Mouse (Mus musculus): ENCODE data around the gene Pdzrn3. TPM values are rescaled to one million over a fixed set of nuclear protein-coding genes. Genes with fewer than 3 reads are reported as not detected.

Pdzrn3 gene
- polyA plus RNA-seq, 1 experiment from 2014 or later = 27.3 TPM

GRCm38 (mm10) chr6:101328514-101328913 lies 49.2 kb downstream of the Pdzrn3 start:
- H3K4me3 ChIP-seq (ENCODE audit: low read depth, low read length) = no peak overlapping the region
- H3K27ac ChIP-seq (ENCODE audit: low read depth, low read length) = no peak overlapping the region
- H3K4me2 ChIP-seq (ENCODE audit: low read depth) = no peak overlapping the region
- H3K9me3 ChIP-seq (ENCODE audit: control insufficient read depth, low read length) = no peaks in the 10 kb centered on the region
- H3K27me3 ChIP-seq (ENCODE audit: control insufficient read depth, insufficient read depth, low read length) = no peaks in the 10 kb centered on the region
- DNase-seq (ENCODE audit: low spot score) = no peak
- peaks cover 14% of the 10 kb centered on the region for H3K4me1 ChIP-seq (ENCODE audit: control insufficient read depth, insufficient read depth, low read length)
- no peaks in the 10 kb centered on the region for H3K36me3 ChIP-seq (ENCODE audit: control insufficient read depth, insufficient read depth, low read length)
- H3K9ac ChIP-seq (ENCODE audit: low read length) = no peak overlapping the region
- no peak for ATAC-seq (ENCODE audit: insufficient read depth, low FRiP score, low TSS enrichment)
- 71% methylated on average over 6 of the region's 6 CpGs for WGBS

GRCm38 (mm10) chr6:101327741-101328140 lies 50.0 kb downstream of the Pdzrn3 start:
- Histone ChIP-seq H3K27ac (ENCODE audit: low read depth, low read length) (no peak overlapping the region), H3K9me3 (ENCODE audit: control insufficient read depth, low read length) (no peaks in the 10 kb centered on the region), H3K27me3 (ENCODE audit: control insufficient read depth, insufficient read depth, low read length) (no peaks in the 10 kb centered on the region), H3K4me2 (ENCODE audit: low read depth) (no peak overlapping the region), H3K4me3 (ENCODE audit: low read depth, low read length) (no peak overlapping the region), H3K36me3 (ENCODE audit: control insufficient read depth, insufficient read depth, low read length) (no peaks in the 10 kb centered on the region), H3K9ac (ENCODE audit: low read length) (no peak overlapping the region), H3K4me1 (ENCODE audit: control insufficient read depth, insufficient read depth, low read length) (peaks cover 14% of the 10 kb centered on the region)
- 92% methylated on average over 5 of the region's 5 CpGs for WGBS
- ATAC-seq (ENCODE audit: insufficient read depth, low FRiP score, low TSS enrichment) = no peak
- no peak for DNase-seq (ENCODE audit: low spot score)

- ATAC-seq (ENCODE audit: insufficient read depth, low FRiP score, low TSS enrichment) = no peak
These were observed 50.5 kb downstream of the Pdzrn3 start for GRCm38 (mm10) chr6:101327196-101327595.

GRCm38 (mm10) chr6:101325842-101326639 lies 51.7 kb downstream of the Pdzrn3 start:
- H3K9me3 ChIP-seq (ENCODE audit: control insufficient read depth, low read length) = no peaks in the 10 kb centered on the region
- H3K4me2 ChIP-seq (ENCODE audit: low read depth) = no peak overlapping the region
- H3K9ac ChIP-seq (ENCODE audit: low read length) = no peak overlapping the region
- no peaks in the 10 kb centered on the region for H3K36me3 ChIP-seq (ENCODE audit: control insufficient read depth, insufficient read depth, low read length)
- no peak overlapping the region for H3K4me3 ChIP-seq (ENCODE audit: low read depth, low read length)
- no peaks in the 10 kb centered on the region for H3K27me3 ChIP-seq (ENCODE audit: control insufficient read depth, insufficient read depth, low read length)
- 85% methylated on average over 3 of the region's 3 CpGs for WGBS
- DNase-seq (ENCODE audit: low spot score) (no peak), ATAC-seq (ENCODE audit: insufficient read depth, low FRiP score, low TSS enrichment) (no peak)
- H3K27ac ChIP-seq (ENCODE audit: low read depth, low read length) = no peak overlapping the region
- peaks cover 10% of the 10 kb centered on the region for H3K4me1 ChIP-seq (ENCODE audit: control insufficient read depth, insufficient read depth, low read length)

More at GRCm38 (mm10) chr6:101327196-101327595, 50.5 kb downstream of the Pdzrn3 start:
- Histone ChIP-seq H3K4me3 (ENCODE audit: low read depth, low read length) (no peak overlapping the region), H3K9me3 (ENCODE audit: control insufficient read depth, low read length) (no peaks in the 10 kb centered on the region), H3K4me2 (ENCODE audit: low read depth) (no peak overlapping the region), H3K36me3 (ENCODE audit: control insufficient read depth, insufficient read depth, low read length) (no peaks in the 10 kb centered on the region), H3K4me1 (ENCODE audit: control insufficient read depth, insufficient read depth, low read length) (peaks cover 12% of the 10 kb centered on the region), H3K27ac (ENCODE audit: low read depth, low read length) (no peak overlapping the region), H3K9ac (ENCODE audit: low read length) (no peak overlapping the region), H3K27me3 (ENCODE audit: control insufficient read depth, insufficient read depth, low read length) (no peaks in the 10 kb centered on the region)
- DNase-seq (ENCODE audit: low spot score) = no peak
- WGBS = 88% methylated on average over 3 of the region's 3 CpGs

GRCm38 (mm10) chr6:101322580-101322979 lies 55.1 kb downstream of the Pdzrn3 start:
- H3K27me3 ChIP-seq (ENCODE audit: control insufficient read depth, insufficient read depth, low read length) = no peaks in the 10 kb centered on the region
- DNase-seq (ENCODE audit: low spot score) (no peak), ATAC-seq (ENCODE audit: insufficient read depth, low FRiP score, low TSS enrichment) (no peak)
- no peak overlapping the region for H3K4me2 ChIP-seq (ENCODE audit: low read depth)
- 95% methylated on average over 3 of the region's 3 CpGs for WGBS
- no peak overlapping the region for H3K27ac ChIP-seq (ENCODE audit: low read depth, low read length)
- no peak overlapping the region for H3K4me3 ChIP-seq (ENCODE audit: low read depth, low read length)
- no peaks in the 10 kb centered on the region for H3K9me3 ChIP-seq (ENCODE audit: control insufficient read depth, low read length)
- no peak overlapping the region for H3K9ac ChIP-seq (ENCODE audit: low read length)
- H3K4me1 ChIP-seq (ENCODE audit: control insufficient read depth, insufficient read depth, low read length) = peaks cover 4% of the 10 kb centered on the region; the same call in 1 of the 2 replicates
- H3K36me3 ChIP-seq (ENCODE audit: control insufficient read depth, insufficient read depth, low read length) = no peaks in the 10 kb centered on the region

- H3K4me3 ChIP-seq (ENCODE audit: low read depth, low read length) = no peak overlapping the region
- H3K4me2 ChIP-seq (ENCODE audit: low read depth) = no peak overlapping the region
- no peaks in the 10 kb centered on the region for H3K36me3 ChIP-seq (ENCODE audit: control insufficient read depth, insufficient read depth, low read length)
- WGBS = 83% methylated on average over 3 of the region's 3 CpGs
- H3K4me1 ChIP-seq (ENCODE audit: control insufficient read depth, insufficient read depth, low read length) = peaks cover 4% of the 10 kb centered on the region; the same call in 1 of the 2 replicates
- ATAC-seq (ENCODE audit: insufficient read depth, low FRiP score, low TSS enrichment) (no peak), DNase-seq (ENCODE audit: low spot score) (no peak)
- no peak overlapping the region for H3K27ac ChIP-seq (ENCODE audit: low read depth, low read length)
- no peaks in the 10 kb centered on the region for H3K9me3 ChIP-seq (ENCODE audit: control insufficient read depth, low read length)
- H3K27me3 ChIP-seq (ENCODE audit: control insufficient read depth, insufficient read depth, low read length) = no peaks in the 10 kb centered on the region
- H3K9ac ChIP-seq (ENCODE audit: low read length) = no peak overlapping the region
These were observed 57.3 kb downstream of the Pdzrn3 start for GRCm38 (mm10) chr6:101320386-101320785.

- H3K27ac ChIP-seq (ENCODE audit: low read depth, low read length) = no peak overlapping the region
- DNase-seq (ENCODE audit: low spot score) = no peak
- ATAC-seq (ENCODE audit: insufficient read depth, low FRiP score, low TSS enrichment) = no peak
- no peak overlapping the region for H3K4me2 ChIP-seq (ENCODE audit: low read depth)
- WGBS = 70% methylated on average over 7 of the region's 7 CpGs
- no peak overlapping the region for H3K9ac ChIP-seq (ENCODE audit: low read length)
- no peak overlapping the region for H3K4me3 ChIP-seq (ENCODE audit: low read depth, low read length)
- H3K9me3 ChIP-seq (ENCODE audit: control insufficient read depth, low read length) = no peaks in the 10 kb centered on the region
- peaks cover 4% of the 10 kb centered on the region; the same call in 1 of the 2 replicates for H3K4me1 ChIP-seq (ENCODE audit: control insufficient read depth, insufficient read depth, low read length)
- H3K27me3 ChIP-seq (ENCODE audit: control insufficient read depth, insufficient read depth, low read length) = no peaks in the 10 kb centered on the region
- no peaks in the 10 kb centered on the region for H3K36me3 ChIP-seq (ENCODE audit: control insufficient read depth, insufficient read depth, low read length)
These were observed 58.2 kb downstream of the Pdzrn3 start for GRCm38 (mm10) chr6:101319374-101319967.

GRCm38 (mm10) chr6:101318530-101318929 lies 59.2 kb downstream of the Pdzrn3 start:
- H3K9ac ChIP-seq (ENCODE audit: low read length) = no peak overlapping the region
- ATAC-seq (ENCODE audit: insufficient read depth, low FRiP score, low TSS enrichment) = no peak

GRCm38 (mm10) chr6:101311446-101311845 lies 66.3 kb downstream of the Pdzrn3 start:
- no peak for ATAC-seq (ENCODE audit: insufficient read depth, low FRiP score, low TSS enrichment)
- no peak for DNase-seq (ENCODE audit: low spot score)
- no peak overlapping the region for H3K4me3 ChIP-seq (ENCODE audit: low read depth, low read length)
- H3K27me3 ChIP-seq (ENCODE audit: control insufficient read depth, insufficient read depth, low read length) = no peaks in the 10 kb centered on the region
- 62% methylated on average over 6 of the region's 6 CpGs for WGBS
- H3K9me3 ChIP-seq (ENCODE audit: control insufficient read depth, low read length) = no peaks in the 10 kb centered on the region
- H3K9ac ChIP-seq (ENCODE audit: low read length) = no peak overlapping the region
- H3K4me1 ChIP-seq (ENCODE audit: control insufficient read depth, insufficient read depth, low read length) = peaks cover 9% of the 10 kb centered on the region; the same call in 1 of the 2 replicates
- no peaks in the 10 kb centered on the region for H3K36me3 ChIP-seq (ENCODE audit: control insufficient read depth, insufficient read depth, low read length)
- H3K27ac ChIP-seq (ENCODE audit: low read depth, low read length) = no peak overlapping the region
- no peak overlapping the region for H3K4me2 ChIP-seq (ENCODE audit: low read depth)

More at GRCm38 (mm10) chr6:101318530-101318929, 59.2 kb downstream of the Pdzrn3 start:
- Histone ChIP-seq H3K36me3 (ENCODE audit: control insufficient read depth, insufficient read depth, low read length) (no peaks in the 10 kb centered on the region), H3K4me1 (ENCODE audit: control insufficient read depth, insufficient read depth, low read length) (peaks cover 4% of the 10 kb centered on the region; the same call in 1 of the 2 replicates), H3K9me3 (ENCODE audit: control insufficient read depth, low read length) (no peaks in the 10 kb centered on the region), H3K27me3 (ENCODE audit: control insufficient read depth, insufficient read depth, low read length) (no peaks in the 10 kb centered on the region), H3K4me3 (ENCODE audit: low read depth, low read length) (no peak overlapping the region), H3K4me2 (ENCODE audit: low read depth) (no peak overlapping the region), H3K27ac (ENCODE audit: low read depth, low read length) (no peak overlapping the region)
- no peak for DNase-seq (ENCODE audit: low spot score)
- WGBS = 44% methylated on average over 6 of the region's 6 CpGs
